Mouse (Mus musculus) liver, embryonic 16.5 days (tissue): Measurements from ENCODE around the gene March11. TPM values are rescaled to one million over a fixed set of nuclear protein-coding genes. Genes with fewer than 3 reads are reported as not detected.

ENCODE experiments used
- ATAC-seq: fragments of 200-750 bp; cut with Nextera tagmentation; 2 replicates; pipeline ENCODE4 v1.8.0; 2017; ENCODE audit warnings: low read depth, mild to moderate bottlenecking, moderate number of reproducible peaks, moderate library complexity
- H3K27ac ChIP-seq: fragments of 300-500 bp; sonication (generic); 2 replicates; pipeline ENCODE4 v1.5.1; 2014; ENCODE audit warnings: mild to moderate bottlenecking, low read length
- H3K27me3 ChIP-seq: fragments of 300-500 bp; sonication (generic); 2 replicates; pipeline ENCODE4 v1.6.1; 2014; ENCODE audit warnings: low read depth, low read length, mixed read lengths; ENCODE audit not compliant: control insufficient read depth, insufficient read depth
- H3K36me3 ChIP-seq: fragments of 300-500 bp; sonication (generic); 2 replicates; pipeline ENCODE4 v1.6.1; 2014; ENCODE audit warnings: mild to moderate bottlenecking; ENCODE audit not compliant: control insufficient read depth, insufficient read depth
- H3K4me1 ChIP-seq: fragments of 300-500 bp; sonication (generic); 2 replicates; pipeline ENCODE4 v1.6.1; 2014; ENCODE audit warnings: low read depth, low read length, mixed read lengths; ENCODE audit not compliant: control insufficient read depth
- H3K4me2 ChIP-seq: fragments of 300-500 bp; sonication (generic); 2 replicates; pipeline ENCODE4 v1.6.1; 2014; ENCODE audit warnings: low read depth, low read length, mixed read lengths
- H3K4me3 ChIP-seq: fragments of 300-500 bp; sonication (generic); 2 replicates; pipeline ENCODE4 v1.5.1; 2014; ENCODE audit warnings: low read depth, mild to moderate bottlenecking, low read length
- H3K9ac ChIP-seq: fragments of 300-500 bp; sonication (generic); 2 replicates; pipeline ENCODE4 v1.6.1; 2014; ENCODE audit warnings: low read depth, low read length
- H3K9me3 ChIP-seq: fragments of 300-500 bp; sonication (generic); replicated peaks from 2 replicates; pipeline ENCODE4 v1.6.1; 2016; ENCODE audit warnings: low read length; ENCODE audit not compliant: control insufficient read depth
- WGBS: fragments of 180-500 bp; shearing (Covaris S2); extraction: QIAGEN DNeasy Blood & Tissue Kit; methylation state at CpG from one replicate; pipeline ENCODE4 v1.1.7; 2014; ENCODE audit not compliant: insufficient replicate concordance; 5-methylcytosine and 5-hydroxymethylcytosine counted together
- polyA plus RNA-seq: library from polyadenylated mRNA; unstranded; fragments of >200 nt; fragmentation: Nextera tagmentation; extraction: Ambion mirVana; gene quantifications from 2 replicates; pipeline ENCODE4 v1.2.1, GENCODE M21; 2015

March11 gene
- polyA plus RNA-seq, 1 experiment from 2014 or later = not detected

DNA sequence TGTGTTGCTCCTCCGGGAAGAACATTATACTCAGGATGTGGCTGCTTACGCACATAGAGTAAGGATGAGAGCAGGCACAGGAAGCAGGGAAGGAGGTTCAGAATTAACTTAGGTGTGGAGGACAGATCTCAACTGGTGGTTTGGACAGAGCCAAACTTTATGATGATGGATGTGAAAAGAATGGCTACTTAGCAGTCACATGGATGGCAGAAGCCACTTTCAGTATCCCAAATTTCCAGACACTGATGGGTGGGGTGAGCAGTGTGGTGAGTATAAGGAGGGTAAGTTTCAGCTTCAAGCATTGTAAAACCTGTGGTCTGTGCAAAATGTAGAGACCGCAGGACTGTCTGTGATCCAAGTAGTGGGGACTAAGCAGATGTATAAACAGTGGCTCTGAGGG, 71.0 kb downstream of the March11 start:
- no peak for ATAC-seq
- Histone ChIP-seq H3K27me3 (no peaks in the 10 kb centered on the region), H3K4me3 (no peak overlapping the region), H3K4me1 (no peaks in the 10 kb centered on the region), H3K9ac (no peak overlapping the region), H3K4me2 (no peak overlapping the region), H3K27ac (no peak overlapping the region), H3K36me3 (no peaks in the 10 kb centered on the region), H3K9me3 (no peaks in the 10 kb centered on the region)
- WGBS = 57% methylated on average over 3 of the region's 3 CpGs

DNA sequence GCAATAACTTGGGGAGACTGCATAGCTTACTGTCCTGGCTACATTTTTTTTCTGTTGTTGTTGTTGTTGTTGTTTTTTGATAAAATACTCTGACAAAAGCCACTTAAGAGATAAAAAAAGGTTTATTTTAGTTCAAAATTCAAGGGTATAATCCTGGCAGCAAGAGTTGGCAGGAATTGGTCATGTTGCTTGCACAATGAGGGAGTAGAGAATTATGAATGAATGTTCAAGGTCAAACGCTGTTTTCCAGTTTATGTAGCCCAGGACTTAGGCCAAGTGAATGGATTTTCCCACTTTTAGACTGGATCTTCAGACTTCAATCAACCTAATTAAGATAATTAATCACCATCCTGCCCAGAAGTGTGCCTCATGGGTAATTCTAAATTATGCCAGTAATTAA, 72.0 kb downstream of the March11 start:
- Histone ChIP-seq H3K9me3 (no peaks in the 10 kb centered on the region), H3K27me3 (no peaks in the 10 kb centered on the region), H3K9ac (no peak overlapping the region), H3K27ac (no peak overlapping the region), H3K36me3 (no peaks in the 10 kb centered on the region), H3K4me1 (no peaks in the 10 kb centered on the region), H3K4me2 (no peak overlapping the region), H3K4me3 (no peak overlapping the region)
- no peak for ATAC-seq
- 52% methylated on average over 1 of the region's 1 CpGs for WGBS

DNA sequence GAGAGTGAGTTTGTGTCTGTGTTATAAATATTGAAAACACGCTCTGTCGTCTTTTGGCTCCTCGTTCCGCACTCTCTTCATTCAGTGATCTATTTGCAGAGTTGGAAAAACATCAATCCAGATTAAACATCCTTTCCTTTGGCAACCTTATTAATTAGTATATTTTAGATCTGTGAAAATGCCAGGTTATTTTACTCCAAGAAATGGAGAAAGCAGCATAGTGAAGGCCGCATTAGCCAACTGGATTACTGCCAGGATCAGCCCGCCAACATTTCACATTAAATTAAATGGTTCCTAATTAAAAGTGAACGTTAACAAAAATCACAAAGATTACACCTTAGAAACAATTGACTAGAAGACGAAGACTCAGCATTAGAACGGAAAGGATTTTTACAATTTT, 81.2 kb downstream of the March11 start:
- no peak overlapping the region for H3K27ac ChIP-seq
- no peaks in the 10 kb centered on the region for H3K4me1 ChIP-seq
- no peaks in the 10 kb centered on the region for H3K9me3 ChIP-seq
- no peak for ATAC-seq
- H3K36me3 ChIP-seq = no peaks in the 10 kb centered on the region
- H3K4me2 ChIP-seq = no peak overlapping the region
- H3K9ac ChIP-seq = no peak overlapping the region
- H3K27me3 ChIP-seq = no peaks in the 10 kb centered on the region
- no peak overlapping the region for H3K4me3 ChIP-seq
- 74% methylated on average over 9 of the region's 9 CpGs for WGBS

DNA sequence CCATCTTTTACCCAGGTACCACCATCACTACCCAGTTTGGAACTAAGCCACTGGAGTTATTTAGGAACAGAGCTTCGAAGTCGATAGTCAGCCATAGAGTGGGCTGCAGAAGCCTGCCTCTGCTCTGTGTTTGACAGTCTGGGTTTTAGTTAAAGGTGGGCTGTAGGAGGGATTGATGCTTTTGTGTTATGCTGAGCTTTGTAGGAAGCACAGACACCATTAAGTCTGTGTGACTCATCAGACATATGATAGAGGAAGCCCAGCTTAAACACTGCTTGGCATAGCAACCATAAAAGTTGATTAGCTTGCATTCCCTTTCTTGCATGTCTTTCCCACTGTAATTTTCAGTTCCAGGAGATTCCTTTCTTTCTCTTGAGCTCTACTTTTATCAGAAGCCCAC, 87.7 kb downstream of the March11 start:
- Histone ChIP-seq H3K4me1 (no peaks in the 10 kb centered on the region), H3K4me2 (no peak overlapping the region), H3K36me3 (no peaks in the 10 kb centered on the region), H3K27me3 (no peaks in the 10 kb centered on the region), H3K9ac (no peak overlapping the region), H3K4me3 (no peak overlapping the region), H3K9me3 (no peaks in the 10 kb centered on the region), H3K27ac (no peak overlapping the region)
- WGBS = 75% methylated on average over 2 of the region's 2 CpGs
- ATAC-seq = no peak

DNA sequence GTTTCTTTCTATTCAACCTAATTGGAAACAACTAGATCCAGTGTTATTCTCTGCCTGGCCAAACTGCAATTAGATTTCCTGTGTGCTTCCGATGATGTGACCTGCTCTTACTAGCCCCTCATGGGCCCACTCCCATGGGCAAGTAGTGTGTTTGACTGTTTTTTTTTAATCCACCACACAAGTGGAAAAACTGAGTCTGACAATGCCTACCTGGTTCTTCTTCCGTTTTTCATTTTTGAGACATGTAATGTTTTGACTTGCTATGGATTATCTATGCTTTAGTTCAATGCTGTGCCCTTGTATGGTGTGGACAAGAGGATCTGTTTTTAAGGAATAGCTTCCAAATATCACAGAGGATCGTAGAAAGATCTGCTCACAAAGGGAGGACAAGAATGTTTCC, 116.4 kb downstream of the March11 start:
- H3K9me3 ChIP-seq = no peaks in the 10 kb centered on the region
- no peak overlapping the region for H3K4me2 ChIP-seq
- no peak overlapping the region for H3K27ac ChIP-seq
- no peak overlapping the region for H3K4me3 ChIP-seq
- no peaks in the 10 kb centered on the region for H3K27me3 ChIP-seq
- ATAC-seq = no peak
- H3K4me1 ChIP-seq = no peaks in the 10 kb centered on the region
- no peaks in the 10 kb centered on the region for H3K36me3 ChIP-seq
- 56% methylated on average over 3 of the region's 3 CpGs for WGBS
- no peak overlapping the region for H3K9ac ChIP-seq

DNA sequence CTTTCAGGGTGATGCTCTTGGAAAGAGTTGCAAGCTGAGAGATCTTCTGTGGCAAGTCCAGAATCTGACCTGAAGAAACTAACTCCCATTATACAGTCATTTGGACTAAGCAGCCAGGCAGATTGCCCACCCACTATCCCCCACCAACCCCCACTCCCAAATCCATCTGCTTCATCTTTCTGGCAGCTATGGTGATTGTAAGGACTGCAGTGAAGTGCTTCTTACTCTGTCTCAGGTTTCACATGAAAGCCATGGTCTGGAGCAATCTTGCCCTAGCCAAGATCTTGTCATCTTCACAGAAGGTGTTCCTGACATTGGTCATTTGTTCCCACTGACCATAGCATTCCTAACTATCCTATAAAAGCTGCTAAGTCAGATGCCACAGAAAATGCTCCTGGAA, 117.4 kb downstream of the March11 start:
- Histone ChIP-seq H3K36me3 (no peaks in the 10 kb centered on the region), H3K9me3 (no peaks in the 10 kb centered on the region), H3K9ac (no peak overlapping the region), H3K4me2 (no peak overlapping the region), H3K4me3 (no peak overlapping the region), H3K27me3 (no peaks in the 10 kb centered on the region), H3K27ac (no peak overlapping the region), H3K4me1 (no peaks in the 10 kb centered on the region)
- ATAC-seq = no peak

DNA sequence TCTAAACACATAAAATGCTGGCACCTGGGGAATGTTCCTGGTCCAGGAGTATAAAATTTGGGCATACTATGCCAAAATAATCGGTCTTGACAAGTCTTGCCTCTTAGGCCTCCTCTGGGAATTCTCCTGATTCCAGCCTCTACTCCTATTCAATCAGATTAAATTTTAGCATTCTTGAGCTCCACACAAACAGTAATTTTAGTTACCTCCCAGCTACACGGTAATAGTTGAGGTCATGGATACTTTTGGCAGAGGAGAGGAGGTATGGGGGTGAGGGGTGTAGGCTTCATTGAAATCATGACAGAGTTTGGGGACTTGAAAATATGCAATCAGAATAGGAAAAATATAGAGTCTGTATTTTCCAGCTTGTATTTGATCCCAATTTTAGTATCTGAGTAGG, 121.7 kb downstream of the March11 start:
- H3K27me3 ChIP-seq = no peaks in the 10 kb centered on the region
- H3K4me2 ChIP-seq = no peak overlapping the region
- H3K4me3 ChIP-seq = no peak overlapping the region
- no peaks in the 10 kb centered on the region for H3K4me1 ChIP-seq
- no peak overlapping the region for H3K27ac ChIP-seq
- 62% methylated on average over 2 of the region's 2 CpGs for WGBS
- H3K9me3 ChIP-seq = no peaks in the 10 kb centered on the region
- no peaks in the 10 kb centered on the region for H3K36me3 ChIP-seq
- H3K9ac ChIP-seq = no peak overlapping the region
- no peak for ATAC-seq

DNA sequence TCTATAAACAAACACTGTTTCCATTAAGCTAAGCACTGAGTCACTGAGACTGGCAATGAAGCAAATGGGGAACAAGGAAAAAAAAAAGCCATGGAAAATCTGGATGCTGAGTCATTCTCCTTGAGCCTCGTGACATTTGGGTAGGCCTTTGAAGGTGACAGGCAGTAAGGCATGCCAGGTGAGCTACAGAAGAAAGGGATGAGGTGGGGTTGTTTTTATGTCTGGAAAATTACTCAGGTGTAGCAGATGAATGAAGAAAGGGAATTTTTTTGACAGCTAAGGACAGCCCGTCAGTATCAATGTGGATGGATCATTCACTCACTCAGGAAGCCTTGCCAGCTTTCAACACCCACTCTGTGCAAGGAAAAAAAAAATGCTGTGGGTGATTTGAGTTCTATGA, 123.8 kb downstream of the March11 start:
- no peaks in the 10 kb centered on the region for H3K27me3 ChIP-seq
- H3K9ac ChIP-seq = no peak overlapping the region
- H3K4me1 ChIP-seq = no peaks in the 10 kb centered on the region
- H3K4me2 ChIP-seq = no peak overlapping the region
- H3K27ac ChIP-seq = no peak overlapping the region
- 52% methylated on average over 2 of the region's 2 CpGs for WGBS
- ATAC-seq = no peak
- H3K9me3 ChIP-seq = no peaks in the 10 kb centered on the region
- no peak overlapping the region for H3K4me3 ChIP-seq
- no peaks in the 10 kb centered on the region for H3K36me3 ChIP-seq

DNA sequence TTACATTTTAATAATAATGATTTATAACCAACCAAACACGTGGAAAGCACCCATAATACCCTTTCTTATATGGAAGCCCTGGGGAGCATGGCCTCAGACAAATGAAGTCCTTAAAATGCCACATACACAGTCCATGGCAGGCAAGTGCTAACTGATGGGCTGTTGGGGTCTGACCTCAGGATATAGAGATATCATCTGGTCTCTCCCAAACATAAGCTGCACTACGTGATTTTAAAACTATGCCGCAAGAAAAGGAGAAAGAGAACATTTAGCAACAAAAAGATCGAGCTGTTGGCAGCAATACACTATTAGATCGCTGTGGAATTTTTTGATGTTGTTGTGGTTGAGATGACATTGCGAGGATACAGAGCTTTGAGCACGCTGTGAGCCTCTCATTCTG, 126.9 kb downstream of the March11 start:
- no peaks in the 10 kb centered on the region for H3K9me3 ChIP-seq
- H3K4me2 ChIP-seq = no peak overlapping the region
- 61% methylated on average over 7 of the region's 7 CpGs for WGBS
- ATAC-seq = no peak
- H3K27me3 ChIP-seq = no peaks in the 10 kb centered on the region
- H3K4me3 ChIP-seq = no peak overlapping the region
- no peaks in the 10 kb centered on the region for H3K36me3 ChIP-seq
- H3K4me1 ChIP-seq = no peaks in the 10 kb centered on the region
- H3K9ac ChIP-seq = no peak overlapping the region
- no peak overlapping the region for H3K27ac ChIP-seq

DNA sequence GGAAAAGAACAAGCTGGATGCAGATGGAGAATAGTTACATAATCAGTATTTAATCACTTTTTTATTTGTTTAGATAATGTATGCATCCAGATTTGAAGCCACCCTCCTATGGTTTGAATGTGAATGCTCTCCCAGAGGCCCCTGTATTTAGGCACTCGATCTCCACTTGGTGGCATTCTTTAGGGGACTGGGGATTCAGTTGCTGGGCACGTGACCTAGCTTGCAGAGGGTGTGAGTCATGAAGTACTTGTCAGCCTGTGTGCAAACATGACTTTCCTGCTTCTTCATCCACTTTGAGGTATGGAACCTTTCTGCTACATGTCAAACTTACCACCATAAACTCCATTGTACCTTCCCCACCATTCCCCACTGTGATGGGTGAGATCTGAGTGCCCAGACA, 128.3 kb downstream of the March11 start:
- H3K27me3 ChIP-seq = no peaks in the 10 kb centered on the region

More for the DNA sequence above, 128.3 kb downstream of the March11 start:
- Histone ChIP-seq H3K4me1 (no peaks in the 10 kb centered on the region), H3K4me2 (no peak overlapping the region), H3K9ac (no peak overlapping the region), H3K27ac (no peak overlapping the region), H3K9me3 (no peaks in the 10 kb centered on the region), H3K36me3 (no peaks in the 10 kb centered on the region), H3K4me3 (no peak overlapping the region)
- 47% methylated on average over 2 of the region's 2 CpGs for WGBS
- ATAC-seq = no peak
